Mouse (Mus musculus) neural tube, embryonic 12.5 days (tissue): Measurements from ENCODE around the gene Get4. TPM values are rescaled to one million over a fixed set of nuclear protein-coding genes. Genes with fewer than 3 reads are reported as not detected.
A peak's percentile ranks its signal among the peaks of the same experiment; 100 is the strongest.

Source experiments
- ATAC-seq: fragments of 200-750 bp; cut with Nextera tagmentation; 2 replicates; pipeline ENCODE4 v1.8.0; 2017; ENCODE audit warnings: low read depth, mild to moderate bottlenecking, moderate TSS enrichment, moderate library complexity; ENCODE audit not compliant: low FRiP score
- H3K27ac ChIP-seq: fragments of 300-500 bp; sonication (generic); 2 replicates; pipeline ENCODE4 v1.5.1; 2016
- H3K27me3 ChIP-seq: fragments of 300-500 bp; sonication (generic); replicated peaks from 2 replicates; pipeline ENCODE4 v1.6.1; 2016; ENCODE audit warnings: mild to moderate bottlenecking
- H3K36me3 ChIP-seq: fragments of 300-500 bp; sonication (generic); 2 replicates; pipeline ENCODE4 v1.6.1; 2016; ENCODE audit warnings: mild to moderate bottlenecking
- H3K4me1 ChIP-seq: fragments of 300-500 bp; sonication (generic); 2 replicates; pipeline ENCODE4 v1.6.1; 2016
- H3K4me2 ChIP-seq: fragments of 300-500 bp; sonication (generic); replicated peaks from 2 replicates; pipeline ENCODE4 v1.6.1; 2016; ENCODE audit warnings: mild to moderate bottlenecking
- H3K4me3 ChIP-seq: fragments of 300-500 bp; sonication (generic); 2 replicates; pipeline ENCODE4 v1.5.1; 2016
- H3K9ac ChIP-seq: fragments of 300-500 bp; sonication (generic); 2 replicates; pipeline ENCODE4 v1.6.1; 2016; ENCODE audit warnings: mild to moderate bottlenecking
- H3K9me3 ChIP-seq: fragments of 300-500 bp; sonication (generic); 2 replicates; pipeline ENCODE4 v1.6.1; 2016; ENCODE audit warnings: mild to moderate bottlenecking
- WGBS: fragments of 180-500 bp; shearing (Covaris S2); methylation state at CpG from one replicate; pipeline ENCODE4 v1.1.7; 2016; 5-methylcytosine and 5-hydroxymethylcytosine counted together
- polyA plus RNA-seq: library from polyadenylated mRNA; unstranded; fragments of >200 nt; fragmentation: Nextera tagmentation; extraction: Ambion mirVana; gene quantifications from 2 replicates; pipeline ENCODE4 v1.2.1, GENCODE M21; 2016

Gene Get4
- 129 and 132 TPM in 2 replicates for polyA plus RNA-seq

- peaks cover 31% of the 10 kb centered on the region for H3K36me3 ChIP-seq
- H3K27me3 ChIP-seq: no peaks in the 10 kb centered on the region
- H3K4me3 ChIP-seq: peak within 1 kb of the TSS; percentile 79
- H3K4me2 ChIP-seq: peak within 1 kb of the TSS; percentile 90
- H3K9me3 ChIP-seq: no peaks in the 10 kb centered on the region
- ATAC-seq: peak; percentile 96
- peak within 1 kb of the TSS; percentile 60 for H3K27ac ChIP-seq
- peaks cover 30% of the 10 kb centered on the region for H3K4me1 ChIP-seq
- peak within 1 kb of the TSS; percentile 87 for H3K9ac ChIP-seq
- WGBS: under 1% methylated on average over 86 of the region's 90 CpGs
Observed at GRCm38 (mm10) chr5:139252081-139252909, at the start of gene Get4. TSS of gene Get4 (plus strand) at chr5:139252324.

- WGBS: 92% methylated on average over 5 of the region's 5 CpGs
- 0 out of 2 replicates have a peak, but pooled peaks cover 5% of the 10 kb centered on the region for H3K36me3 ChIP-seq
- H3K27me3 ChIP-seq: no peaks in the 10 kb centered on the region
- H3K4me1 ChIP-seq: peaks cover 30% of the 10 kb centered on the region
- no peak overlapping the region for H3K4me2 ChIP-seq
- H3K4me3 ChIP-seq: no peak overlapping the region
- no peak overlapping the region for H3K9ac ChIP-seq
- no peak overlapping the region for H3K27ac ChIP-seq
- no peak for ATAC-seq
- H3K9me3 ChIP-seq: no peaks in the 10 kb centered on the region
Observed at GRCm38 (mm10) chr5:139203312-139203711, 48.8 kb upstream of the Get4 start.

- H3K4me3 ChIP-seq: no peak overlapping the region
- peaks cover 16% of the 10 kb centered on the region for H3K36me3 ChIP-seq
- no peak overlapping the region for H3K27ac ChIP-seq
- H3K4me1 ChIP-seq: peaks cover 24% of the 10 kb centered on the region
- ATAC-seq: no peak
- no peaks in the 10 kb centered on the region for H3K9me3 ChIP-seq
- no peak overlapping the region for H3K4me2 ChIP-seq
- no peaks in the 10 kb centered on the region for H3K27me3 ChIP-seq
- WGBS: 80% methylated on average over 4 of the region's 4 CpGs
- H3K9ac ChIP-seq: no peak overlapping the region
Observed at GRCm38 (mm10) chr5:139206081-139206480, 46.0 kb upstream of the Get4 start.

- no peak for ATAC-seq
- H3K9ac ChIP-seq: no peak overlapping the region
- no peaks in the 10 kb centered on the region for H3K9me3 ChIP-seq
- peaks cover 20% of the 10 kb centered on the region for H3K4me1 ChIP-seq
- H3K27ac ChIP-seq: no peak overlapping the region
- H3K4me3 ChIP-seq: no peak overlapping the region
- H3K36me3 ChIP-seq: peaks cover 16% of the 10 kb centered on the region
- WGBS: 75% methylated on average over 7 of the region's 7 CpGs
- H3K27me3 ChIP-seq: no peaks in the 10 kb centered on the region
- H3K4me2 ChIP-seq: no peak overlapping the region
Observed at GRCm38 (mm10) chr5:139206525-139206924, 45.6 kb upstream of the Get4 start.

DNA sequence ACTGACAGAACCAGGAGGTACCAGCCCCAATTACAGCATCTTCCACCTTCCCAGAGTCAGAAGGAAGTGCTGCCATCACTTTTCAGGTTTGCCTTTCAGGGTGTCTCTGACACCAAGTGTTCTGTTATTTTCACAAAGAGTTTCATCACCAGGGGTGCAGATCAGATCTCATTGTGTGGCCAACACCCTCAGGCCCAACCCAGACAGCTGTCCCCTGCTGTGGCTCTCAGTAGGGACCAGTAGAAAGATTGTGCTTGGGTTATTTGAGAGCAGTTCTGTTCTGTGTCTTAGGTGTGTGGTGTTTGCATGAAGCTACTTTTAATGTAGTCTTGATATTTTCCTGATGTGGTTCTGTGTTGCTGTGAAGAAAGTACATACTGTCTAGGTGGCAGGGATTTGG lies 43.9 kb upstream of the Get4 start:
- H3K9me3 ChIP-seq: no peaks in the 10 kb centered on the region
- H3K27me3 ChIP-seq: no peaks in the 10 kb centered on the region
- no peak overlapping the region for H3K4me3 ChIP-seq
- H3K4me1 ChIP-seq: peaks cover 9% of the 10 kb centered on the region; the same call in 1 of the 2 replicates
- H3K27ac ChIP-seq: no peak overlapping the region
- H3K36me3 ChIP-seq: peaks cover 16% of the 10 kb centered on the region
- H3K4me2 ChIP-seq: no peak overlapping the region
- no peak for ATAC-seq
- no peak overlapping the region for H3K9ac ChIP-seq

GRCm38 (mm10) chr5:139208871-139209684 lies 43.0 kb upstream of the Get4 start:
- Histone ChIP-seq H3K27me3 (no peaks in the 10 kb centered on the region), H3K4me1 (peaks cover 9% of the 10 kb centered on the region; the same call in 1 of the 2 replicates), H3K4me2 (no peak overlapping the region), H3K27ac (no peak overlapping the region), H3K36me3 (peaks cover 16% of the 10 kb centered on the region), H3K9me3 (no peaks in the 10 kb centered on the region), H3K4me3 (no peak overlapping the region), H3K9ac (no peak overlapping the region)
- ATAC-seq: no peak
- WGBS: 88% methylated on average over 10 of the region's 10 CpGs

DNA sequence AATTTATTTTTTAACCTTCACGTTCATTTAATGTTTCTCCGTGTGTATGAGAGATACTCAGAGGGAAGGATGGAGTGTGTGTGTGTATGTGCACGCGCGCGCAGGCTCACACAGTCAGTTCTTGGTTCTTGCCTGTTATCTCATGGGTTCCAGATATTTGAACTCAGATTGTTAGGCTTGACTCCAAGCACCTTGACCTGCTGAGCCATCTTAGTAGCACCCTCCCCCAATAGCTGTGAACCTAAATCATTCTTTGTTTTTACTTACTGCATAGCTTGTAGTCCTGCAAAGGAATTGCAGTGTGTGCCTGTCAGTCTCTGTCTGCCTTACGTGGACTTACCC lies 42.5 kb upstream of the Get4 start:
- Histone ChIP-seq H3K27me3 (no peaks in the 10 kb centered on the region), H3K4me2 (no peak overlapping the region), H3K9me3 (no peaks in the 10 kb centered on the region), H3K36me3 (peaks cover 16% of the 10 kb centered on the region), H3K4me3 (no peak overlapping the region), H3K4me1 (peaks cover 9% of the 10 kb centered on the region; the same call in 1 of the 2 replicates), H3K9ac (no peak overlapping the region), H3K27ac (no peak overlapping the region)
- no peak for ATAC-seq
- 94% methylated on average over 7 of the region's 7 CpGs for whole genome bisulfite sequencing

DNA sequence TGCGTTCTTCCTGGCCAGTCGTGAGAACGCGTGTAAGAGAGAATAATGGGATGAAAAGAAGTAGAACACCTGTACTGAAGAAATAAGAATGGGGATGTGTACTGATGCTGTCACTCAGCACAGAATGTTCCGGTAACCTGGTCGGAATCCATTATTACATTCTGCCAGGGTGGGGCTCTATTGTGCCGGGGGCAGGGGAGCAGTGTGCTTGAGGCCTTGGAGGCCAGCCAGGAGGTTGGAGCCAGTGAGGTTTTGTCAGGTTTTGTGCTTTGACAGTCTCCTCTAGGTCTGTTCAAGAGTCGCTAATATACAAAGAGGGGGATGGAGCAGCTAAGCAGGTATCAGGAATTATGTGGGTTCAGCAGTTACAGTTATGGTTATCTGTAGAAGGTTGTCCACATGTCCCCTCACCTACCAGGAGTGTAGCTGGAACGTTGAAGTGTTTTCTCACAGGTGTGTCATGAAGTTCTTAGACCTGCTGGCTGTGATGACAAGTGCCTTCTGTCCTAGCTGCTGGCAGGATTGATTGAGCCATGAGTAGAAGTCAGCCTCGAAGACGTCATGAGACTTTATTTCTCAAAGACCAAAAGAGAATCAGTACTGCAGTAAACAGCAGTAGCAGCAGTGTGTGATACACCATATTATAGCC lies 40.3 kb upstream of the Get4 start:
- no peak overlapping the region for H3K4me3 ChIP-seq
- H3K36me3 ChIP-seq: peaks cover 29% of the 10 kb centered on the region
- ATAC-seq: no peak
- 95% methylated on average over 11 of the region's 11 CpGs for WGBS
- H3K9me3 ChIP-seq: no peaks in the 10 kb centered on the region
- no peak overlapping the region for H3K9ac ChIP-seq
- no peaks in the 10 kb centered on the region for H3K4me1 ChIP-seq
- no peak overlapping the region for H3K27ac ChIP-seq
- H3K4me2 ChIP-seq: no peak overlapping the region
- no peaks in the 10 kb centered on the region for H3K27me3 ChIP-seq

- peaks cover 33% of the 10 kb centered on the region for H3K36me3 ChIP-seq
- H3K4me2 ChIP-seq: no peak overlapping the region
- ATAC-seq: no peak
Observed at GRCm38 (mm10) chr5:139214298-139214697, 37.8 kb upstream of the Get4 start.

DNA sequence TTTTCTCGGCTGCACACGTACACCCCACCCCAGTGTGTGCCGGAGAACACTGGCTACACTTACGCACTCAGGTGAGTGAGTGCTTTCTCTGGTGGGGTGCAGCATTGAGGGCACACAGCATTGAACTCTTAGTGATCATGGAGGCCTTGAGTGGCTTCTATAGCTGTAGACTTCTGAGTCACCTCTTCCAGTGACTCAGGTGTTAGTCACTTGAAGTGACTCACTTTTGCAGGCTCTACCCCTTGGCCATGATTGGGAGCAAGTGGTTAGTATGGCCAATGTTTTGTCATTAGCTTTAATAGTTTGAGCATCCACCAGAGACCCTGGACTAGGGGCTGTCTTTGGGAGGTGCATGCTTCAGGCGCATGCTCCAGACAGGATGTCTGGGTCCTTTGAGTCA lies 36.9 kb upstream of the Get4 start:
- Histone ChIP-seq H3K4me2 (no peak overlapping the region), H3K9me3 (no peaks in the 10 kb centered on the region), H3K4me1 (no peaks in the 10 kb centered on the region), H3K27ac (no peak overlapping the region), H3K4me3 (no peak overlapping the region), H3K36me3 (peaks cover 33% of the 10 kb centered on the region), H3K9ac (no peak overlapping the region), H3K27me3 (no peaks in the 10 kb centered on the region)
- ATAC-seq: no peak
- WGBS: 97% methylated on average over 5 of the region's 5 CpGs

More at GRCm38 (mm10) chr5:139214298-139214697, 37.8 kb upstream of the Get4 start:
- Histone ChIP-seq H3K4me3 (no peak overlapping the region), H3K9ac (no peak overlapping the region), H3K27ac (no peak overlapping the region), H3K9me3 (no peaks in the 10 kb centered on the region), H3K4me1 (no peaks in the 10 kb centered on the region), H3K27me3 (no peaks in the 10 kb centered on the region)

DNA sequence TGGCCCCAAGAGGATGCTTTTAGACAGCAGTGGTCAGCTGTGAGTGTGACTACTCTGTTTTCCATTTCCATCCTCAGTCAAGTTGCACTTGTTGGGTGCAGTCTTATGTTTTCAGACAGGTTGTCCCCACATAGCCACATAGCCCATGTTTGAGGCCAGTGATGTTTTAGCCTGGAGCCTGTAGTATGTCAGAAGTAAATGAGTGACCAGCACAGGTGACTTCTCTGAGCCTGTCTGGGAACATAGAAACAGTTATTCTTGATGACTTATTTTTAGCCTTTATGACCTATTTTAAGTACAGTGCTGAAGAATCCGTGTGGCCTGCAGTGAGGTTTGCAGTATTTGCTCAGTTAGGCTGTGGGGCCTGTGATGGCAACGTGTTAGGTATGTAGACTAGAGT lies 36.0 kb upstream of the Get4 start:
- H3K27me3 ChIP-seq: no peaks in the 10 kb centered on the region
- no peak overlapping the region for H3K4me3 ChIP-seq
- no peak overlapping the region for H3K4me2 ChIP-seq
- H3K4me1 ChIP-seq: no peaks in the 10 kb centered on the region
- 93% methylated on average over 2 of the region's 2 CpGs for WGBS
- no peak for ATAC-seq
- no peaks in the 10 kb centered on the region for H3K9me3 ChIP-seq
- no peak overlapping the region for H3K27ac ChIP-seq
- peaks cover 32% of the 10 kb centered on the region for H3K36me3 ChIP-seq
- no peak overlapping the region for H3K9ac ChIP-seq

- ATAC-seq: no peak
- Histone ChIP-seq H3K9me3 (no peaks in the 10 kb centered on the region), H3K9ac (no peak overlapping the region), H3K4me1 (no peaks in the 10 kb centered on the region), H3K4me2 (no peak overlapping the region), H3K4me3 (no peak overlapping the region), H3K36me3 (peaks cover 38% of the 10 kb centered on the region), H3K27me3 (no peaks in the 10 kb centered on the region), H3K27ac (no peak overlapping the region)
- 90% methylated on average over 3 of the region's 3 CpGs for WGBS
Observed at GRCm38 (mm10) chr5:139216774-139217173, 35.4 kb upstream of the Get4 start.
